Mouse (Mus musculus) induced T-regulatory cell, adult 2 months (primary cell): ENCODE results near the gene Dcaf15.

Source experiments
- DNase-seq: peaks from one replicate; pipeline ENCODE4 v3.0.0-alpha.2; 2012; ENCODE audit warnings: low read depth

Dcaf15 gene

DNA sequence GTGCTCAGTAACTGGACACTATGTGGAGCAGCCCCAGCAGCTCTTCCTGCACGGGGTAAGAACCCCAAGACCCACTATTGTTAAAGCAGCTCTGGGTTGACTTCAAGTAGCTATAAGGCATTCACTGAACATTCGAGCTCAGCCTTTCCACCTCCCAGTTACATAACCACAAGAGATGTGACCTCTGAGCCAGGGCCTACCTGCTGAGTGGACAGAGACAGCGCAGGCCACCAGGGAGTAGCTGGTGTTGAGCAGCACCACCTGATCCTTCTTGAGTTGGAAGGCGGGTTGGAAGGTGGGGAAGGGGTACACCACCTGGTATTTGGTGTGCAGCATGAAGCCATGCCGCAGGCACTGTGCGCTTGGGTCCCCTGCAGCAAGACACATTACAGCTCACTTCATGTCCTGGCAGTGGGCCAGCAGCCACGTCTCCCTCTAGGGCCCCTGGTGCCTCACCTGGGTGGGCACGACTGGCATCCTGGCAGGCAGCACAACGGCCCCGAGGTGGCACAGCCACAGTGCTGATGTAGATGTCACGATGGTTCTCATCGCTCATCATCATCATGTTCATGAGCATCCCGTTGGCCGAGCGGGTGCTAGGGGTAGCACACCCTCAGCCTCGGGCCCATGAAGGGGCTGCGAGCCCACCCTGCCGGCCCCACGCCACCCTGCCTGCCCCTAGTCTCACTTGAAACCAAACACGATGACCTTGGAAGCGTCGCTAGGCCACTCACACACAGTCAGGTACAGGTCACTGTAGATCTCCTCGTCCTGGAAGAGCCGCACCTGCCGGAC is 2.9 kb downstream of the Dcaf15 start:
- no peak for DNase-seq

- DNase-seq, result no peak
Observed at GRCm38 (mm10) chr8:84098376-84098775, 6.2 kb downstream of the Dcaf15 start.

DNA sequence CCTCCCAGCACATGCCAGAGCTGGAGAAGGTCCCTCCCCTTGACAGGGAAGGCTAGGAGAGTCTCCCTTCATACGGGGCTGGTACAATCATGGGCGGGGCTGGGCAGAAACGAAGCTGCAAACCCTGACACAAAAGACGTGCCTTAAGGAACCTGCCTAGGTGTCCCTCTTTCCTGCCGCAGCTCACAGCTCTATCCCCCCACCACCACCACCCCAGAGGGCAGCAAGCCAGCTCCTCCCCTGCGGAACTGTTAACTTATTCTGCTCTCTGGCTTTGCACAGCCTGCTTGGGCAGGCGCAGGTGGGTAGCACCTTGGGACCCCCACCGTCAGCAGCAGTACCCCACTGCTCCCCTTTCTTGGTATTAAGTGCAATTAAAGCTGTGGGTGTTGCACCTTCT is 8.5 kb downstream of the Dcaf15 start:
- DNase-seq, result no peak

GRCm38 (mm10) chr8:84090585-84090984 is 14.0 kb downstream of the Dcaf15 start:
- DNase-seq, result no peak

DNA sequence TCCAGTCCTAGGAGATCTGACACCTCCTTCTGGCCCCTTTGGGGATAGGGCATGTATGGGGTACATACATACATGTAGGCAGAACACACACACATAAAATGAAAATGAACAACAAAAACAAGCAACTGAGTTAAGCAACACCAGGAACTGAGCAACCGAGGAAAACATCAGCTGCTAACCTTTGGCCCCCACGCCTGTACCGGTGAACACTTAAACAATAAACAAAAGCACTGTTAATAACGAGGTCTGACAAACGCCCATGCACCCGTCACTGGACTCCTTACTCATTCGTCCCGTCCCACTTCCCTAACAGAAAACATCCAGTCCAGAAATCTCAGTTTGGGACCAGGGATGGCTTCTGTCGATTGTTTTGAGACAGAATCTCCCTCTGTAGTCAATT is 15.3 kb downstream of the Dcaf15 start:
- DNase-seq, result no peak

DNA sequence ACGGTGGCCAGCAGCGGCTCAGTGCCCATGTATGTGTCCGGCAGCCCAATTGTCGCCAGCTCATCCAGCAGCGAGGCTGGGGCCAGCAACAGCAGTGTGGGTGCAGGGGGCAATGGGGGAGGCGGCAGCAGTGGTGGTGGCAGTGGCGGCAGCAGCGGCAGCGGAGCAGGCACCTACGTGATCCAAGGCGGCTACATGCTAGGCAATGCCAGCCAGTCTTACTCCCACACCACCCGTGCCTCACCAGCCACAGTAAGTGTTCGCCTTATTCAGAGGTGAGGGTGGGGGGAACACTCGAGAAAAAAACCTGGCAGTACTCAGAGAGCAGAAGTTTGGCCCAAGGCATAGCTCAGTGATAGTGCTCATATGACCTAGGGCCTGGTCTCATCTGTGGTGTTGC is 16.7 kb downstream of the Dcaf15 start:
- DNase-seq, result no peak

GRCm38 (mm10) chr8:84087156-84087555 is 17.4 kb downstream of the Dcaf15 start:
- DNase-seq, result no peak

GRCm38 (mm10) chr8:84084341-84085115 is 20.0 kb downstream of the Dcaf15 start:
- DNase-seq, result no peak

- no peak for DNase-seq
Observed at GRCm38 (mm10) chr8:84083829-84084241, 20.7 kb downstream of the Dcaf15 start.

DNA sequence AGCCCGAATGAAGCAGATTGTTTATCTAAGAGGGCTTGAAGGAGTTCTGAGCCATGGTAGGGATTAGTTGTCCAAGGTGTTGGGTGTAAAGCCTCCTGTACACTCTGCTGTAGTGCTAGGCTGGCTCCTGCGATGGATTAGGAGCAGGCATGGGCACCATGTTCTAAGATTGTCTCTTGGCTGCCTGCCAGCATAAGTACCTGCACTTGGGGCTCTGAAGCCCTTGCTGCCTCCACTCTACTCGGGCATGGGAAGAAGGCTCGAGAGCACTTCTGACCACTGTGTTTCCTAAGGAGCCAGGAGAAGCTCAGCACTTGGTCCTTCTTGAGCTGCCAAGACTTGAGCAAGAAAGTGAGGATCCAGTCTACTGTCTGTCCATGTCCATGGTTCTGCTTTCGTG is 25.4 kb downstream of the Dcaf15 start:
- DNase-seq, result no peak

GRCm38 (mm10) chr8:84076849-84077248 is 27.7 kb downstream of the Dcaf15 start:
- DNase-seq, result no peak

DNA sequence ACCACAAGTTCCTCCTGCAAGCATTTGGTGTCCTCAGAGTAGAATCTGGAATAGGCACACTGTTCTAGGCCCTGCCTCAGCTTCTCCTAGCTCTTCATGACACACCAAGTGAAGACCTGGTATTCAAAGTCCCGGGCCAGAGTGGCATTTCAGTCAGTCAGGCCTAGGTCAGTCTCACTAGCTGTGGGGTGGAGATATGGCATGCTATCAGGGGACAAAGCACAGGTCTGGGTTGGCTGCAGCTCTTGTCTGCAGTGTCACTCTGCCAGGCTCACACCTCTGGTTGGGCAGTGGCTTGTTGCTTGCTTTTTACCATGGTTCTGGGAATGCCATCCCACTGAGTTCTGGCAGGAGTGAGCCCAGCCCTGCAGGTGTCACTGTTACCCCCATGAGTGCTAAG is 28.2 kb downstream of the Dcaf15 start:
- no peak for DNase-seq

GRCm38 (mm10) chr8:84073230-84073976 is 31.2 kb downstream of the Dcaf15 start:
- peak; percentile 92 for DNase-seq

DNA sequence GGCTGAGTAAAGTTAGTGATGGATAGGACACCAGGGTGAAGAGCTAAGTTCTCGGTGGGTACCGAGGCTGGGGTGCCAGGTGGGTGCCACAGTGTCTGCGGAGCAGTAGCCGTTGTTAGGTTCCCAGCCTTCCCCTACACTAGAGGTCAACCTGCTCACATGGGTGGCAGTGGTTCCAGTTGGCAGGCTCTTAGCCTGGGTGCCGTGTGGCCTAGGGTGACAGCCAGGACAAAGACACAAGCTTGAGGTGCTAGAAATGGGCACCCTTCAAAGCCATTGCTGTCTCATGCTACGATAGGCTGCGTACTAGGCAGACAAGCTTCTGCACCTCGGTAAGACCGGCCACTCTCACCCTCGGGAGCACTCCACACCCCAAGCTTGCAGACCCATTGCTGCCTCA is 32.2 kb downstream of the Dcaf15 start:
- DNase-seq, result no peak

GRCm38 (mm10) chr8:84071921-84072320 is 32.6 kb downstream of the Dcaf15 start:
- no peak for DNase-seq

GRCm38 (mm10) chr8:84070667-84071066 is 33.9 kb downstream of the Dcaf15 start:
- no peak for DNase-seq

GRCm38 (mm10) chr8:84070241-84070640 is 34.3 kb downstream of the Dcaf15 start:
- no peak for DNase-seq

- DNase-seq, result no peak
Observed at GRCm38 (mm10) chr8:84069750-84070149, 34.8 kb downstream of the Dcaf15 start.

DNA sequence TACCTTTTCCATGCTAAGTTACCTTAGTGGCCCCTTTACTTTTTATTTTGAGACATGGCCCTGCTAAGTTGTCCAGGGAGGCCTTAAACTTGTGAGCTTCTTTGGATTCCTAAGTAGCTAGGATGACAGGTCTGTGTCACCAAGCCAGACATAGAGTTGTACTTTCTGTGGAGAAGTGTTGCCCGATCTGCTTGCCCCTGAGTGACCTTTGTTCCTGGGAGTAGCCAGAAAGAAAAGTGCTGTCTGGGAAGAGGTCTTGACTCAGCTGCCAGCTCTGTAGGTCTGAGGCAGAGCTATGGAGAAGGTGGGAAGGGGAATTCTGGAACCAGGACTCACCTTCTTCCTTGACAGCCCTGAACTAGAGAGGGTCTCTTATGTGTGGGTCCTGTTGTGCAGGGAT is 35.4 kb downstream of the Dcaf15 start:
- DNase-seq, result no peak

DNA sequence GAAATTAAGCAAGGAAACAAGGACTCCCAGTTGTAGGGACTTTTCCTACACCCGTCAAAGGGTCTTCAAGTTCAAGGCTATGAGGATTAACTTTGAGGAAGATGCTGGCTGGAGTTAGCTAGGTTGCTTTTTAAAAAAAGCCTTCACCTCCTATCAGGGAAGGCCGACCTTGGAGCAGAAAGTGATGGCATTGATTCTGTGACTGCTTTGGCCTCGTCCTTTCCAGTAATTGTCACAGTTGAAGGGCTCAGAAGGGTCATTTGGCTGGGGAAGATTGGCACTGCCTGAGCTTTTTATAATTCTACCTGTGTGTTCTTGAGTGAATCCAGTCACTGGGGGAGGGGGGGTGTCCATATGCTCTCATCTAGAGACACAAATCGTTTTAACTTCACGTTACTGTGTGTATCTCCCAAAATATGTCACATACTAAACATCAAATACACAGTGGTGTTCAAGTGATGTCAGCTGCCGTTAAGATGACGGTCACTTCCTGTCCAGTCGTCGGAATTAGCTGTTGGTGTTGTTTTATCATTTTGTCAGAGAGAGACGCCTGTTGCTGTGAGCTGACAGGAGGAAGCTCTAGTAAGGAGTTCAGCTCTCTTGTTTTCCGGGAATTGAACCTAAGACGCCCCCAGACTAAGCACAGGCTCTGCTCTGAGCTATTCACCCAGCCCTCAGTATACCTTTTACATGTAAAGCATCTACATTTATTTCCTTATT is 36.1 kb downstream of the Dcaf15 start:
- peak; percentile 56 for DNase-seq

DNA sequence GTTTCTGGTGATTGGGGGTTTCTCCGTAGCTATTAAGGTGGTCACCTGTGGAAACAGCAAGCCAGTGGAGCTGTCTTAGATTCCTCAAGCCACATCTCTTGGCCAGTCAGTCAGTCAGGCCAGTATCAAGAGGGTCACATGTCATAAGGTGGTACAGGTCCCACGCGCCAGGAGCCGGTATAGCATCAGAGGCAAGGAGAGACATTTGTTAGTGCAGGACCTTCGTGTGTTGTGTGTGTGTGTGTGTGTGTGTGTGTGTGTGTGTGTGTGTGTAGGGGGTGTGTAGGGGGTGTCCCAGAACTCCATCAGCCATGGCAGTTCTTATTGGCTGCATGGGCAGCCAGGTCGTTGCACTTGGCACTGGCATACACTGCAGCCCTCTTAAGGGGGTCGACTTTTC is 36.7 kb downstream of the Dcaf15 start:
- no peak for DNase-seq

GRCm38 (mm10) chr8:84067047-84067573 is 37.5 kb downstream of the Dcaf15 start:
- DNase-seq, result peak; percentile 97
